Mouse (Mus musculus): ENCODE measurements at regions not wholly inside any gene's neighbourhood (a gene's known extent, or its start where the extent isn't known, plus 50 kb on each side); places are given as distances from the start of the nearest gene placed in this dataset.

- no peak for DNase-seq
These were observed 241.3 kb downstream of the 1500009L16Rik start for GRCm38 (mm10) chr10:83963779-83964643.

GRCm38 (mm10) chr10:83964838-83965237, 242.2 kb downstream of the 1500009L16Rik start:
- no peak for DNase-seq

GRCm38 (mm10) chr10:83970501-83970900, 247.8 kb downstream of the 1500009L16Rik start:
- no peak for DNase-seq

GRCm38 (mm10) chr10:83974548-83974947, 251.9 kb downstream of the 1500009L16Rik start:
- no peak for DNase-seq

DNA sequence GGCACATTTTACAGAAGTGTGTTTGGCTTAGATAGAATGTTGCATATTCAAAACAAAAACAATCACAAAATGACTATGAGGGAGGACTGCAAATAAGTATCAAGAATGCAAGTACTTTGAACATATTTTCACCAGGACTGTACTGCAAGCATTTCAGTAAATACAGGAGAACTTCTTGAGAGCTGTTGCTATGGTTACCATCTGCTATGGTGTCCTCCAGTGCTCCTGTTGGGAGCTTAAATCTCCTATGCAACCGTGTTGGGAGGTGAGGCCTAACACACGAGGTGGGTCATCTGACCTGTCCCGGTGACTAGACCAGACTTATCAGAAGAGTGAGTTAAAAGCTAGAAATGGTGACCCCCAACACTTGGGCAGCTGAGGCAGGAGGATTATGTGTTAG, 253.9 kb downstream of the 1500009L16Rik start:
- no peak for DNase-seq

- no peak for DNase-seq
These were observed 257.3 kb downstream of the 1500009L16Rik start for GRCm38 (mm10) chr10:83979930-83980329.

- no peak for DNase-seq
These were observed 262.2 kb downstream of the 1500009L16Rik start for GRCm38 (mm10) chr10:83984697-83985415.

GRCm38 (mm10) chr10:83992577-83993305, 270.1 kb downstream of the 1500009L16Rik start:
- DNase-seq = no peak

- DNase-seq = no peak
These were observed 272.4 kb downstream of the 1500009L16Rik start for GRCm38 (mm10) chr10:83995026-83995600.

DNA sequence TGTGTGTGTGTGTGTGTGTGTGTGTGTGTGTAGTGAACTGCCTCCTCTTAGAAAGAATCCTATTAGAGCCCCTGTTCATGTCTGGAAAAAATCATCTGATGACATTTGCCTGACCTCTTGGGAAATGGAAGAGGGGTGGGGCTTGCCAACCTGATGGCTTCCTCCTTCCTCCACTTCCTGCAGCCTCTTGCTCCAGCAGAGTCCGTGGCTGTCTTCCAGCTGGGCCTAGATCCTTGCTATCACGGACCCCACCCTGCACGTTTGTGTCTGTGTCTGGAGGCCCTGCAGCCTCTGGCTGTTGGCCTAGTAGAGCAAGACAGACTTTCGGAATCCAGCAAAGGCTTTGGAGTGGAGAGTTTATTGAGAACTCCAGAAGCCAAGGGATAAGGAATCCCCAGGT, 273.2 kb downstream of the 1500009L16Rik start:
- peak; percentile 67 for DNase-seq

DNA sequence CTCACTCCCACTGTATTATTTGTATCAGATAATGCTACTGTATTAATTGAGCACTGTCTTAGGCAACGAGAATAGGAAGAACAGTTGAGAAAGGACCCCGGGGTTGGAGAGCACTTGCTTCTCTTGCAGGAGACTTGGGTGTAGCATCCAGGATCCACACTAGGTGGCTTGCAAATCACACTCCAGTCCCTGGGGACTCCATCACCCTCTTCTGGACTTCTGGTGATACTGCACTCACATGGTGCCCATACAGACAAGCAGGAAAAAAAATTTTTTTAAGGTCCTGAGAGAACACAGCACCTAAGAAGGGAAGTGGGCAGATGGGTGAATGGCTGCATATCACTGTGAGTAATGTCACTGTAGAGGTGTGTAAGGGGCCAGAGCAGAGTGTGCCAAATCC, 273.8 kb downstream of the 1500009L16Rik start:
- no peak for DNase-seq

DNA sequence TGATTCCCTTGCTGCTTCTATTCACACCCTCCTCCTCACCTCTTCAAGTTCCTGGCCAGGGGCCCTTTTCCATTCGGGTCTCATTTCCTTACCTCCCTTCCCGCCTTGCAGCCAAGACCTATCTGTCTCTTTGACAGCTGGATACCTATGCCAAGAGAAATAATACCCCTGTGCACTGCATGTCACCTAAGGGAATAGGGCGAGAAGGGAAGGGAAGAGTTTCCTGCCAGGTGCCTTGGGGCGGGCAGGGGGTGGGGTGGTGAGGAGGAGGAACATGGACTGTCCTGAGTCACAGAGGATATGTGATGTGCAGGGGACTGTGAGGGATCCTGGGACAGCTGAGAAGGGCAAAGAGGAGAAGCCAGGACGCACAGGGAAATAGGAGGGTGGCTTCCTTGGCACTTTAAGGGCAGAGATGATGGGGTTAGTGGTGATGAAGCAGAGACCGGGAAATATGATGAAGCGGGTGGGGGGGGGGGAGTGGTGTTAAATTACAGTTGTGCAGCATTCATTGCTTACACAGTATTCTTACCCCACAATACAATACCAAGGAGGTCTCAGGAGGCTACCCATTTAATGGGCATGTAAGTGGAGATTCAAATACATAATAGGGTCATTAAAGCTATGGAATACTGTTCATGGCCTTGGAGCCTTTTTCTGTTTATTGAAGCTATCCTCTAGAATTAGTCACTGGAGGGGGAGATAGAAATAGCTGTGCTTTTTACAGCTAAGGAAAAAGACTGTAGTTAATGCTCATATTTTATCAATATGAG, 278.0 kb downstream of the 1500009L16Rik start:
- DNase-seq = peak; percentile 17

- no peak for DNase-seq
These were observed 280.1 kb downstream of the 1500009L16Rik start for GRCm38 (mm10) chr10:84002744-84003143.

DNA sequence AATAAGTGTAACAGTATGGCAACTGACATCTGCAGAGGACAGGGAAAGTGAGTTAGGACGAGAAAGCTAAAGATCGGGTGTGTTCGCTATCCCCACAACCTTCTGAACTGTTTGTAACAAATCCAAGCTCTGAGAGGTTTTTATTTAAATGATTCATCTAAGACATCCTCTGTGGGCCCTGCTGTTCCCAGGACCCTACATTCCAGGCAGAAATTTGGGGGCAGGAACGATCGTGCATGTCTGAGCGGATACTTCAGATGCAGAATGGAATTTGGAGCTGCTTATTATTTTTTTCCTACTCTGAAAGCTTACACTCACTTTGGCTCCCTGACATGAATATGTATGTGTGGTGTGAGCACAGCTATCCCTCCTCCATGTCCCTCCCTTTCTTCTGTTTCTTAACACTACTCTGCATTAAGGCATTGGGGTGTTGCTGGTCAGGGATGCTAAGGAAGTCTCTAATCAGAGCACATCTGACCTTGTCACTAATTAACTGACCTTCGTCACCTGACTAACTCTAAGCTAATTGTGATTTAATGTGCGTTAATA, 281.0 kb downstream of the 1500009L16Rik start:
- no peak for DNase-seq

DNA sequence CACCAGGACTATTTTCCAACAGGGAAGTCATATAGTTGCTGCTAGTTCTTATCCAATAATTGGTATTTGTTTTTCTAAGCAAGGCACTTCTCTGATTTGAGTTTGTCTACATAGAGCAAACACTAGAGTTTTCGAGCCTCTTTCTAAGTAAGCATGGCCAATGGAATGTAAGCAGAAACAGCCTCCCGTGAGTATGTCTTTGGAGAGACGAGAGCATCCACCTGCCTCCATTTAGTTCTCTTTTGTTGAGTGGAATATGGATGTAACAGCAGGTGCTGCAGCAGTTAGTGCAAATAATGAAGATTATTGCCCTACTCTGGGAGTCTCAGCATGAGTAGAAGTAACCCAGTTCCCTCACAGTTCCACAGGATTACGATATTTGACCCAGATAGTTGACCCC, 286.3 kb downstream of the 1500009L16Rik start:
- no peak for DNase-seq

DNA sequence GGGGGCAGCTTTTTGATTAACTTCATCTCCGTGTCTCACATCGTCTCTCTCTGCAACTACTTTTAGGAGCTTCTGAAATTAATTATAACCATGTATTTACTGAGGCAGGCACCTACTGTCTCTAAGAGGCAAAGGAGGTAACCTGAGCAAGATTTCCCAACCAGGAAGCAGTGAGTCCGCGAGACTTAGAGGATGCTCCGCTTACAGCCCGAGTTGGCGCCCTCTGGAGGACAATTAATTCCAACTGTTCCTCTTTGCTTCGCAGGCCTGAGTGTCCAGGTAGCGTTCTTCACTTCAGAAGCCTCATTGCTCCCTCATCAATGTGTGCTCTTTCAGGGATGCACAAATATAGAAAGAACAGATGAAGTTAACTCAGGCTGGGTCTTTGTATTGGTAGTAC, 296.7 kb downstream of the 1500009L16Rik start:
- DNase-seq = peak; percentile 76

DNA sequence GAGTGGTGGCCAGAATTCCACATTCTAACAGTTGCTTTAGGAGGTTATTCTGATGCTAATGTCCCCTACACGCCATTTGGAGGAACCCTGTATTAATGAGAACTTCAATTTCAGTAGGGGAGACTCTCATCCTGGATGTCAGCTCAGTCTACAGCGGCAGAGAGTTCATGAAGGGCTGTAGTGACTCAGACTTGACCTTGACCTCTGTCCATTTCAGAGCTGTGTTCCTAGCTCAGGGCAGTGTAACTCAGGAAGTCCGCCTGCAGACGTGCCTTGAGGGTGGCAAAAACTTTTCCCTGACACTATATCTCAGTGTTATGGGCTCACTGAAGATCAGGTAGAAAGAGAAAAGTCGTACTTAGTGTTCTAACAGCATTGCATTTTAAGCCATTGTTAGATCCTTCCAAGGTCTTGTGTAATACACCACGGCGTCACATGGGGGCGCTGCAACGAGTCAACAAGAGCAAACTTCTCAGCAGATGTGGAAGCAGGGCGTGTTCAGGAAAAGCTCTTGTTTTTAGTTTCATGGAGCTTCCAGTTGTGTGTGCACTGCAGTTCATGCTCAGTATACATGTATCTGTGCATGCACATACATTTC, 297.5 kb downstream of the 1500009L16Rik start:
- DNase-seq = peak; percentile 61

- no peak for DNase-seq
These were observed 298.8 kb downstream of the 1500009L16Rik start for GRCm38 (mm10) chr10:84021167-84022120.

GRCm38 (mm10) chr10:84024294-84024693, 301.6 kb downstream of the 1500009L16Rik start:
- no peak for DNase-seq

- DNase-seq = no peak
These were observed 302.2 kb downstream of the 1500009L16Rik start for GRCm38 (mm10) chr10:84024901-84025300.

Data from adrenal gland, postnatal 10 days (tissue).